14 mouse cellular contexts compared by ENCODE assay signal in genomic region chr14:31189348-31189747, GRCm38 (mm10). TPM values are rescaled to one million over a fixed set of nuclear protein-coding genes. Genes with fewer than 3 reads are reported as not detected.
DNase-seq lines count a peak whose midpoint lies in the region; ATAC-seq and TF ChIP-seq lines count a peak whose summit lies in the region.
"Had no signal": no experiment of that assay in that cellular context is flagged by ENCODE, and none has a peak within 500 bp of the region (broad histone marks: within the 10 kb centered on the region; RNA-seq: fewer than 3 reads in every experiment).

No protein-coding gene starts in this region.

- no peak for TF ChIP-seq CTCF in bone marrow macrophage, adult 2 months (IDR thresholded peaks at IDR 0.05; ENCODE audit: low read depth, low read length)
- TF ChIP-seq CTCF in thymus, adult 2 months (IDR thresholded peaks at IDR 0.05; ENCODE audit: borderline replicate concordance, control insufficient read depth, extremely low read depth, insufficient read depth, low read length, poor library complexity): no peak

- no peaks in the 10 kb centered on the region for H3K4me1 ChIP-seq in hindbrain, embryonic 14.5 days (replicated peaks; ENCODE audit: control insufficient read depth, insufficient read depth, low read length)
- H3K4me1 ChIP-seq in hindbrain, embryonic 10.5 days (replicated peaks): no peaks in the 10 kb centered on the region
- H3K4me1 ChIP-seq in bone marrow macrophage, adult 2 months (ENCODE audit: control insufficient read depth, insufficient read depth, low read length): peaks cover 91% of the 10 kb centered on the region
- peaks cover 12% of the 10 kb centered on the region; the same call in 1 of the 2 replicates for H3K4me1 ChIP-seq in midbrain, embryonic 12.5 days
- H3K4me1 ChIP-seq in thymus, adult 2 months (replicated peaks; ENCODE audit: control insufficient read depth, insufficient read depth, low read length): 0 out of 2 replicates have a peak, but pooled peaks cover under 1% of the 10 kb centered on the region
- H3K4me1 ChIP-seq: embryonic facial prominence, embryonic 10.5 days had no signal

- ATAC-seq in hindbrain, embryonic 14.5 days (ENCODE audit: low FRiP score): no peak
- no peak for ATAC-seq in midbrain, embryonic 12.5 days (ENCODE audit: low FRiP score, low read depth)

- H3K27me3 ChIP-seq in hindbrain, embryonic 14.5 days (ENCODE audit: control insufficient read depth, insufficient read depth, low read length): no peaks in the 10 kb centered on the region
- H3K27me3 ChIP-seq in hindbrain, embryonic 10.5 days (ENCODE audit: insufficient read depth, poor library complexity, severe bottlenecking): no peaks in the 10 kb centered on the region
- no peaks in the 10 kb centered on the region for H3K27me3 ChIP-seq in midbrain, embryonic 12.5 days
- H3K27me3 ChIP-seq in thymus, adult 2 months (ENCODE audit: control insufficient read depth, insufficient read depth, low read length): no peaks in the 10 kb centered on the region

- TF ChIP-seq POLR2A in bone marrow macrophage, adult 2 months (IDR thresholded peaks at IDR 0.05; ENCODE audit: borderline replicate concordance, low read depth, low read length): no peak
- no peak for TF ChIP-seq POLR2A in thymus, adult 2 months (IDR thresholded peaks at IDR 0.05; ENCODE audit: control insufficient read depth, extremely low read depth, insufficient read depth, low read length, poor library complexity)

- H3K4me3 ChIP-seq in hindbrain, embryonic 14.5 days (replicated peaks; ENCODE audit: low read length): no peak overlapping the region
- no peak overlapping the region for H3K4me3 ChIP-seq in hindbrain, embryonic 10.5 days
- H3K4me3 ChIP-seq in bone marrow macrophage, adult 2 months (ENCODE audit: insufficient read depth, low read length): no peak overlapping the region
- H3K4me3 ChIP-seq in midbrain, embryonic 12.5 days: no peak overlapping the region
- H3K4me3 ChIP-seq in thymus, adult 2 months (ENCODE audit: control insufficient read depth, insufficient read depth, low read length): no peak overlapping the region
- H3K4me3 ChIP-seq: embryonic facial prominence, embryonic 10.5 days had no signal

- 93% methylated on average over 3 of the region's 3 CpGs for WGBS in hindbrain, embryonic 14.5 days
- 96% methylated on average over 3 of the region's 3 CpGs for WGBS in hindbrain, embryonic 10.5 days
- 87% methylated on average over 3 of the region's 3 CpGs for WGBS in midbrain, embryonic 12.5 days
- 95% methylated on average over 3 of the region's 3 CpGs for WGBS in thymus, adult 2 months

- no peak for DNase-seq in hindbrain, embryonic 14.5 days (ENCODE audit: low spot score)
- no peak for DNase-seq in hindbrain, embryonic 10.5 days (ENCODE audit: low spot score)
- DNase-seq in 416B (ENCODE audit: low read depth): peak; percentile 45
- DNase-seq in thymus, adult 2 months: no peak
- no peak for DNase-seq in left cerebral cortex, postnatal 25 days (ENCODE audit: low spot score in 2 of 2)
- DNase-seq in thymus, postnatal 10 days (ENCODE audit: low spot score in 2 of 2): no peak
- DNase-seq: cerebellum, adult 2 months; gastrocnemius, postnatal 10 days; layer of hippocampus, postnatal 36 days; spleen, adult 18-20 months; thymus, postnatal 14 days had no signal

- H3K27ac ChIP-seq in hindbrain, embryonic 14.5 days: 0 out of 2 replicates have a peak overlapping the region, but pooled peaks have one; percentile 8
- no peak overlapping the region for H3K27ac ChIP-seq in hindbrain, embryonic 10.5 days
- H3K27ac ChIP-seq in bone marrow macrophage, adult 2 months (ENCODE audit: insufficient read depth, low read depth, low read length): peak overlapping the region; percentile 100
- H3K27ac ChIP-seq in midbrain, embryonic 12.5 days (replicated peaks): peak overlapping the region; percentile 36
- no peak overlapping the region for H3K27ac ChIP-seq in thymus, adult 2 months (ENCODE audit: control insufficient read depth, insufficient read depth, low read length)
- H3K27ac ChIP-seq: embryonic facial prominence, embryonic 10.5 days had no signal

- H3K36me3 ChIP-seq in hindbrain, embryonic 14.5 days (replicated peaks; ENCODE audit: control insufficient read depth, insufficient read depth): peaks cover 100% of the 10 kb centered on the region
- H3K36me3 ChIP-seq in hindbrain, embryonic 10.5 days: peaks cover 100% of the 10 kb centered on the region
- H3K36me3 ChIP-seq in midbrain, embryonic 12.5 days: peaks cover 98% of the 10 kb centered on the region
- peaks cover 80% of the 10 kb centered on the region for H3K36me3 ChIP-seq in thymus, adult 2 months (ENCODE audit: control insufficient read depth, insufficient read depth, low read length)

- H3K9ac ChIP-seq in hindbrain, embryonic 14.5 days: no peak overlapping the region
- H3K9ac ChIP-seq in midbrain, embryonic 12.5 days (replicated peaks): no peak overlapping the region

- H3K4me2 ChIP-seq in hindbrain, embryonic 14.5 days (replicated peaks): no peak overlapping the region
- no peak overlapping the region for H3K4me2 ChIP-seq in midbrain, embryonic 12.5 days (replicated peaks)

- intact Hi-C loops in left cerebral cortex, postnatal 25 days (cut with DNase I): no loop called here

- H3K9me3 ChIP-seq in hindbrain, embryonic 14.5 days (ENCODE audit: control insufficient read depth, low read length): no peaks in the 10 kb centered on the region
- no peaks in the 10 kb centered on the region for H3K9me3 ChIP-seq in hindbrain, embryonic 10.5 days
- H3K9me3 ChIP-seq in midbrain, embryonic 12.5 days: no peaks in the 10 kb centered on the region
- H3K9me3 ChIP-seq: embryonic facial prominence, embryonic 10.5 days had no signal

RNA-seq across cellular contexts. Expression of gene Tnnc1, which starts 18.8 kb away (rescaled TPM):
- polyA plus RNA-seq in hindbrain, embryonic 14.5 days (2014; fragmentation: Nextera tagmentation; extraction: Ambion mirVana): 2.4 and 3.2 TPM in 2 replicates
- 1.5 and 4.3 TPM in 2 replicates for polyA plus RNA-seq in hindbrain, embryonic 10.5 days (2016; fragmentation: Nextera tagmentation; extraction: Ambion mirVana)
- polyA plus RNA-seq in bone marrow macrophage, adult 2 months (2012; ENCODE audit: insufficient read depth, insufficient read length, missing spikeins): 4.0 and 4.1 TPM in 2 replicates
- 1.9 and 3.0 TPM in 2 replicates for polyA plus RNA-seq in midbrain, embryonic 12.5 days (2016; fragmentation: Nextera tagmentation; extraction: Ambion mirVana)
- 4.2 and 103 TPM in 2 replicates for polyA plus RNA-seq in thymus, adult 2 months (2012; rRNA removed)
- 10 to 100 TPM; 65.9 to 79.1 TPM for total RNA-seq in left cerebral cortex, postnatal 25 days (2021)

RNA-seq across cellular contexts. Expression of gene Stab1, which starts 20.9 kb away (rescaled TPM):
- 17.9 and 27.6 TPM in 2 replicates for polyA plus RNA-seq in hindbrain, embryonic 14.5 days (2014; fragmentation: Nextera tagmentation; extraction: Ambion mirVana)
- polyA plus RNA-seq in hindbrain, embryonic 10.5 days (2016; fragmentation: Nextera tagmentation; extraction: Ambion mirVana): 23.0 and 25.7 TPM in 2 replicates
- polyA plus RNA-seq in bone marrow macrophage, adult 2 months (2012; ENCODE audit: insufficient read depth, insufficient read length, missing spikeins): 1,445 and 1,606 TPM in 2 replicates
- 39.7 and 40.3 TPM in 2 replicates for polyA plus RNA-seq in midbrain, embryonic 12.5 days (2016; fragmentation: Nextera tagmentation; extraction: Ambion mirVana)
- 17.2 and 26.7 TPM in 2 replicates for polyA plus RNA-seq in thymus, adult 2 months (2012; rRNA removed)
- 10 to 100 TPM; 19.8 to 30.3 TPM for total RNA-seq in left cerebral cortex, postnatal 25 days (2021)

RNA-seq across cellular contexts. Expression of gene Nisch, which starts 27.4 kb away (rescaled TPM):
- 304 and 309 TPM in 2 replicates for polyA plus RNA-seq in hindbrain, embryonic 14.5 days (2014; fragmentation: Nextera tagmentation; extraction: Ambion mirVana)
- 432 and 459 TPM in 2 replicates for polyA plus RNA-seq in hindbrain, embryonic 10.5 days (2016; fragmentation: Nextera tagmentation; extraction: Ambion mirVana)
- 366 and 398 TPM in 2 replicates for polyA plus RNA-seq in bone marrow macrophage, adult 2 months (2012; ENCODE audit: insufficient read depth, insufficient read length, missing spikeins)
- polyA plus RNA-seq in midbrain, embryonic 12.5 days (2016; fragmentation: Nextera tagmentation; extraction: Ambion mirVana): 463 and 480 TPM in 2 replicates
- 569 and 585 TPM in 2 replicates for polyA plus RNA-seq in thymus, adult 2 months (2012; rRNA removed)
- 100 to 1,000 TPM; 375 to 386 TPM for total RNA-seq in left cerebral cortex, postnatal 25 days (2021)

RNA-seq across cellular contexts. Expression of gene Sema3g, which starts 28.3 kb away (rescaled TPM):
- polyA plus RNA-seq in hindbrain, embryonic 14.5 days (2014; fragmentation: Nextera tagmentation; extraction: Ambion mirVana): 0.27 and 0.32 TPM in 2 replicates
- 0.78 and 0.91 TPM in 2 replicates for polyA plus RNA-seq in hindbrain, embryonic 10.5 days (2016; fragmentation: Nextera tagmentation; extraction: Ambion mirVana)
- not detected in 2 replicates for polyA plus RNA-seq in bone marrow macrophage, adult 2 months (2012; ENCODE audit: insufficient read depth, insufficient read length, missing spikeins)
- polyA plus RNA-seq in midbrain, embryonic 12.5 days (2016; fragmentation: Nextera tagmentation; extraction: Ambion mirVana): 0.69 and 1.1 TPM in 2 replicates
- polyA plus RNA-seq in thymus, adult 2 months (2012; rRNA removed): 1.9 and 2.4 TPM in 2 replicates
- 1 to 10 TPM; 4.9 to 5.5 TPM for total RNA-seq in left cerebral cortex, postnatal 25 days (2021)

RNA-seq across cellular contexts. Expression of gene Nt5dc2, which starts 58.5 kb away (rescaled TPM):
- polyA plus RNA-seq in hindbrain, embryonic 14.5 days (2014; fragmentation: Nextera tagmentation; extraction: Ambion mirVana): 260 and 277 TPM in 2 replicates
- 610 and 619 TPM in 2 replicates for polyA plus RNA-seq in hindbrain, embryonic 10.5 days (2016; fragmentation: Nextera tagmentation; extraction: Ambion mirVana)
- polyA plus RNA-seq in bone marrow macrophage, adult 2 months (2012; ENCODE audit: insufficient read depth, insufficient read length, missing spikeins): 135 and 136 TPM in 2 replicates
- polyA plus RNA-seq in midbrain, embryonic 12.5 days (2016; fragmentation: Nextera tagmentation; extraction: Ambion mirVana): 446 and 464 TPM in 2 replicates
- 220 and 273 TPM in 2 replicates for polyA plus RNA-seq in thymus, adult 2 months (2012; rRNA removed)
- total RNA-seq in left cerebral cortex, postnatal 25 days (2021): 1 to 10 TPM; 3.3 to 4.1 TPM

Comparison
In these comparisons a context has a peak if more than half of its experiments do, and no peak if none do; other contexts are left out.
1. H3K27ac ChIP-seq: peak in hindbrain, embryonic 14.5 days (single experiment), bone marrow macrophage, adult 2 months (single experiment) and midbrain, embryonic 12.5 days (single experiment); none in hindbrain, embryonic 10.5 days (single experiment) and thymus, adult 2 months (single experiment).
2. RNA of gene Stab1, which starts 20.9 kb away (polyA plus RNA-seq): 1,445 to 1,606 TPM in bone marrow macrophage, adult 2 months; 39.7 to 40.3 TPM in midbrain, embryonic 12.5 days, 17.9 to 27.6 TPM in hindbrain, embryonic 14.5 days, 17.2 to 26.7 TPM in thymus, adult 2 months and 23.0 to 25.7 TPM in hindbrain, embryonic 10.5 days; every median in the first group is over 10 times any median in the second.